In the genomic region with DNA sequence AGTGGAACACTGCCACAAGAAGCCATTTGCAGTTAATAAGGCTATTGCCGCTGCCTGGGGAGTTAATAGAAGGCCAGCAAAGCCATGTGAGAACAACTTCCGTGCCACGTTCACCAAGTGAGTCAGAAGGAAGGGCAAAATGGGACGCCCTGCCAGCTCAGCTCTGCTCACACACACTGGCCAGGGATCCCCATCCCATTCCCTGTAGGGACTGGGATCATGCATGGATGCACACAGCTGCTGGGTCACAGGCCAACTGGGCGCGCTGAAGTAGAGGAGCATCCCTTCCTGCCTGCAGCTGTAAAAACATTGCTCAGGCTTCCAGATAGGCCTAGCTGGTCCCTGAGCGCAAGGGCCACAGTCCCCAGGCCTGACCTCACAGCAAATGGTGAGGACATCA, we compare ENCODE assay signal across 12 mouse cellular contexts.
A peak's percentile ranks its signal among the peaks of the same experiment; 100 is the strongest.
DNase-seq lines count a peak whose midpoint lies in the region; ATAC-seq lines count a peak whose summit lies in the region.
"Had no signal": no experiment of that assay in that cellular context is flagged by ENCODE, and none has a peak within 500 bp of the region (broad histone marks: within the 10 kb centered on the region; RNA-seq: fewer than 3 reads in every experiment).

No protein-coding gene starts in this region.

- intact Hi-C loops in gastrocnemius, postnatal 36 days (cut with DNase I), result no loop called here

- no peak overlapping the region for H3K4me3 ChIP-seq in liver, embryonic 12.5 days
- H3K4me3 ChIP-seq: hindbrain, embryonic 12.5 days had no signal

- 80% methylated on average over 7 of the region's 7 CpGs for WGBS in liver, embryonic 12.5 days (ENCODE audit: insufficient replicate concordance)

- H3K9me3 ChIP-seq in liver, embryonic 12.5 days (replicated peaks), result no peaks in the 10 kb centered on the region
- H3K9me3 ChIP-seq: hindbrain, embryonic 12.5 days had no signal

- no peak overlapping the region for H3K27ac ChIP-seq in liver, embryonic 12.5 days
- H3K27ac ChIP-seq: hindbrain, embryonic 12.5 days had no signal

- peak; percentile 12 for DNase-seq in kidney, adult 11 months
- DNase-seq in kidney, adult 8-10 months, result no peak
- peak; percentile 7 for DNase-seq in cerebellum, adult 9-11 months
- DNase-seq in gastrocnemius, postnatal 36 days, result peak; percentile 51 to 65
- DNase-seq in kidney, postnatal 25 days, result peak; percentile 2 to 42
- DNase-seq in ovary, postnatal 14 days (ENCODE audit: low spot score), result no peak
- DNase-seq: lung, adult 2 months; right cerebral cortex, postnatal 4 days had no signal

- H3K9ac ChIP-seq in liver, embryonic 12.5 days, result no peak overlapping the region
- H3K9ac ChIP-seq: hindbrain, embryonic 12.5 days had no signal

- no peak overlapping the region for H3K4me2 ChIP-seq in liver, embryonic 12.5 days
- H3K4me2 ChIP-seq: hindbrain, embryonic 12.5 days had no signal

- H3K27me3 ChIP-seq in liver, embryonic 12.5 days (replicated peaks), result no peaks in the 10 kb centered on the region
- H3K27me3 ChIP-seq: CH12.LX; hindbrain, embryonic 12.5 days had no signal

- no peaks in the 10 kb centered on the region for H3K36me3 ChIP-seq in liver, embryonic 12.5 days
- H3K36me3 ChIP-seq: hindbrain, embryonic 12.5 days had no signal

- no peaks in the 10 kb centered on the region for H3K4me1 ChIP-seq in liver, embryonic 12.5 days

- no peak for ATAC-seq in liver, embryonic 12.5 days
- ATAC-seq in monocyte, adult 5-6 weeks (replicated peaks; ENCODE audit: insufficient number of reproducible peaks, low FRiP score, low TSS enrichment, poor library complexity, severe bottlenecking), result no peak

Comparison
In these comparisons a context has a peak if more than half of its experiments do, and no peak if none do; other contexts are left out.
1. DNase-seq: peak in kidney, adult 11 months (single experiment), cerebellum, adult 9-11 months (single experiment), gastrocnemius, postnatal 36 days (2 of 2) and kidney, postnatal 25 days (2 of 2); none in kidney, adult 8-10 months (0 of 2) and ovary, postnatal 14 days (single experiment).